Mouse (Mus musculus) mesoderm, embryonic 11.5 days (tissue): Measurements from ENCODE around the gene Ctrc.

ENCODE experiments used
- DNase-seq: peaks from one replicate; pipeline ENCODE4 v3.0.0-alpha.2; 2012; ENCODE audit warnings: low read depth, low spot score

The Ctrc gene

DNA sequence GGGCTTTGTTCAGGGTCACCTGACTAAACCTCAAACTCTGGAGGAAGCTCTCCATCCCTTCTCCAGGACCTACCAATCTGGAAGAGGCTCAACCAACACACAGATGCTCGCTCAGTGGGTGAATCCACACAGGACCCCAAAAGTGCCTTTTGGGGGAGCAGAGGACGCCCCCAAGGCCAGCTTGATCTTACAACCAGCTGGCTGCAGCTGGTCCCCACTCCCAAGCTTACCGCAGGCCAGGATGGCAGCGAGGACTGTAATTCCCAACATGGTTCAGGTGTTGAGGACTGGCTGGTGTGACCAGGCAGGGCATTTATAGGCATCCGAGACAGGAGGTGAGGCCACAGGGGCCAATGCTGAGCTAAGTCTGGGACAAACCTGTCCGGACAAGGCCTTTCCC, at the start of gene Ctrc:
Ctrc (minus strand) TSS at position 361 of the 400 bp plus-strand sequence.
- DNase-seq = no peak

DNA sequence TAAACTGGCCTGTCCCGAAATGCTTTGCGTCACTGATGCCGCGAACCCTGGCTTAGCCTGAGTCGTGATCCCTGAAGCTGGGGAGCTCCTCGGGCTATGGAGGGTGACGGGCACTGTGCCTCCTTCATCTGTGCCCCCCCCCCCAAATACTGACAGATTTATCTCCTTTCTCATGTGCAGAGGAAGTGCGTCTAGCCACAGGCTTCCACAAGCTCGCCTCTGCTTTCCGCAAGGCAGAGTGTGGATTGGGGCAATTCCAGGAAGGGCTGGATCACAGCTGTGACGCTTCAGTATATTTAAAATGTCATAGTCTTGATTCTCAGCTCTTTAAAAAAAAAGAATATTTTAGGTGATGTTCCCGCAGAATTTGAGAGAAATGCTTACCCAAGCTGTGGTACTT, 49.6 kb upstream of the Ctrc start:
- no peak for DNase-seq

DNA sequence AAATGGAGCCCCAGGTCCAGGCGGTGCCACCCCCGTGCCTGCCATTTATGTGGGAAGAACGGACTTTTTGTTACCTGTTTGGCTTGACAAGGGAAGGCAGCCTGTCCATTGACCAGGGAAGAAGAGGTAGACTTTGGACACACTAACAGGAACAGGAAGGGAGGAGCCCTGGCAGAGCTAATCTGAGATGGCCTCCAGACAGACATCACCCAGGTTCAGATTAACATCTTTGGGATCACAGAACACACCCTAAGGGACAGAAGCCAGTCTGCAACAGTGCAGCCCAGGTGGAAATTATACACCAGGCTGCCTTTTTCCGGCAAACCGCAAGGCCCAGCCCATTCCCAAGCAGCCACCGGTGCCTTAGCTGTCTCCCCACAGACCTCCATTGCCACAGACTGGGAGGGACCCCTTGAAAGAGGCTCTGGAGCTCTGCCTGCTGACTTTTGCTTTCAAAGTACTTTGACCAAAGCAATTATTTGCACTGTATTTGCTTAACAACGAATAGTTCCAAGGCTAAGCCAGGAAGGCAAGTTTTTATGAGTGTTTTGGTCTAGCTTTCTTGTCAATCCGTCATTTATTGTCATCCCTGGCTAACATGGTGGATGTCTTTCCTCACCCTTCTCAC, 47.1 kb upstream of the Ctrc start:
- no peak for DNase-seq

DNA sequence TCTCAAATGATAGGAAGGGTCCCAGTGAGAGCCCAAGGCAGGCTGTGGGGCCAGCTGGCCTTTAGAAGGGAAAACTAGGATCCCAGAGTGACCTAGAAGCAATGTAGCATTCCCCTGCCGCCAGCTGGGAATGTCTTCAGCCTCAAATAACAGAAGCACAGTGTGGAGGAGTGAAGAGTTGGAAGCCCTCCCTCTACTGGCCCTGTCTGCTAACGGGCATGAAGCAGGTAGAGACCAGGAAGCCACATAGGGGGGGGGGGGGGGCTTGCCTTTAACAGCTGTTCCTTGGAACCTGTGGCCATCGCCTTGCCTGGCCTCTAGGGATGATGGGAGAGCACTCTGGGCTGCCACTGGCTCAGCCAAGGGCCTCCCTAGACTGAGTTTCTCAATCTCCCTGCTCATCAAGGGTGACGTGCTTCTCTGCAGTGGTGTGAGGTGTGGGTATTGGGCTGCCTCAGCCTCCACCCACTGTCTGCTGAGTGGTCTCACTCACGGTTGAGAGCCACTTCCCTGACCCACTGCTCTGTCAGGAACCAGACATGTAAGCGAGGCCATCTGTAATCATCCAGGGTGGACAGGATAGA, 40.3 kb upstream of the Ctrc start:
- DNase-seq = no peak

DNA sequence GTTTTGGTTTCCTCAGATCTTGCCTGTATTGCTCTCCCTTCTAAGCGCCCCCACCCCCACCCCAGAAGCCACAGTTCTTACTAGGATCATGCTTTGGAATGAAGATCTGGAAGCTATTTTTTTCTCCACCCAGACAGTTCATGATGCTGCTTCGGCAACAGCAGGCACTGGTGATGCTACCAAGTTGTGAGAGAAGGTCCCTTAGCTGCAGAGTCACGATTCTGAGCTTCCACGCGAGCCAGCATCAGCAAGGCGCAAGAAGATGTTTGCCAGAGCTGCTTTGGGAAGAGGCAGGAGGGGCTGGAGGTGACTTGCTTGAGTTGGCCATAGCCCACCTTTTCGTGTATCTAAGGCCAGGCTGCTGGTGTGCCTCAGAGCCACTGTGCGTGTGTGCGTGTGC, 39.3 kb upstream of the Ctrc start:
- no peak for DNase-seq

DNA sequence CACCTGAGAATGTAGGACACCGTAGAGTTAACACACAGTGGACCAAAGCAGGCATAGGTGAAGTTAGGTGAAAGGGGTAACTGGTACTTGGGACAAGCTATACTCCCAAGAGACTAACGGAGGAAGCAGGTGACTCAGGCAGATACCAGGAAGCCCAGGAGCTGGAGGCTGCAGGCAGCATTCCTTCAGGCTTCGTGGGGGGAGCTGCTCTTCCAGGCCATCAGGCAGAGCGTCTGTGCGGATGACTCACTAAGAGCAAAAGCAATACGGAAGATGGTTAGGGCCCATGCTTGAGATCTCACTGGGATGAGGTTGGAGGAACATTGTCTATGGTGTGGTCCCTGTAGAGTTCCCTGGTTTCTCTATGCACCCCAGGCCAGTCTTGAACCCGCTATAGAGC, 36.7 kb upstream of the Ctrc start:
- DNase-seq = no peak

DNA sequence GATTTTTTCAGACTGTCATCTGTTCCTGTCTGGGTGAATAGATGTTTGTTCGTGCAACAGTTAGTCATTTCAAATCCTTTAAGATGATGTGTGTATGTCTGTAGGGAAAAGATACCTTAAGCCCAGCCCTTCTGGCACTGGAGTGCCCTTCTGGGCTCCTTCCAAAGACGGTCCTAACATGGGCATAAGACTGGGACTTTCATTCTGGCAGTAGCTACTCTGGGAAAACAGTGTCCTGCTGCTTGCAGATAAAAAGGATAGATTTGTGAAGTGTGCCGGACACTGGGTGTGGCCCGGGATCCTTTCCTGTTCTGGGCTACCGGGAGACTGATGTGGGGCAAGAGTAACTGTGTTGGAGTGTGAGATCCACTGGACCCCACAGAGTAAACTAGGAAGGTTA, 35.8 kb upstream of the Ctrc start:
- DNase-seq = no peak

DNA sequence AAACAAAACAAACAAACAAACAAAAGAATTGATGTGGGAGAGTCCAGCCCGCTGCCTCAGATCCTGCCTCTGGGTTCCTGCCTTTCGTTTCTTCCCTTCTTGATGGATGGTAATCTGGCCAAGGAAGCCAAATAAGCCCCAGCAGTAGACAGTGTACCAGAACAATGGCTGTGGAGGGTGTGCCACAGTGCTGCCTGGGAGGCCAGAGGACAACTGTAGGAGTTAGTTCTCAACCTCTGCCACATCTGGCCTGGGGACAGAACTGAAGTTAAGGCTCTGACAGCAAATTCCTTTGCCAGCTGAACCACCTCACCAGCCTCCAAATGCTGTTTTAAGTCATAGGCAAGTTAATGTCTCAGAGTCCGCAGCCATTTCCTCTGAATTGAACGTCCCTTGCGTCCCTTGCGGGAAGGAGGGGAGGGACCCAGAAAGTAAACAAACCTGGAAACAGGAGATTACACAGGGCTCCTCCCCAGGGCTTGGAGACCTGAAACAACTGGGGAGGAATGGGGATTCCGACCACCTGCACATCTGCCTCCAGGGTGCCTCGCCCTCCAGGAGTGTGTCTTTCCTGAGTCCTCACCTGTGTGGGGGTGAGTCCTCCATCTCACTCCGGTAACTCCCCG, 35.2 kb upstream of the Ctrc start:
- DNase-seq = no peak

DNA sequence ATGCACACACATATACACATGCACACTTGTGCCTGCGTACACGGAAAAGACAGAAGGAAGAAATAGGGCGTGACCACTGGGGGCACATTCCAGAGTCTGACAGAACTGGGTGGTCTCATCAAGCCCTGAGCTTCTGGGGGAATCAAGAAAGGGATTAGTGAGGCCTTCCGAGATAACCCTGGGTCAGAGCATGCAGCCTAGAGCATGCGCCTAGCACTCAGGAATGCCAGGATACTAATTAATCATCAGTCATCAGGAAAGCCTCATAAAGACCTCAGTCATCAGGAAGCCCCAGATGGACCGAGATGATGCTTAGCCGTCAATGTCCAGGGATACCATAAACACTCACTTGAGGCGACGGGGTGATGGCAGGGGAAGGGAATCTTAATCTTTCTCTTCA, 33.7 kb upstream of the Ctrc start:
- DNase-seq = no peak

DNA sequence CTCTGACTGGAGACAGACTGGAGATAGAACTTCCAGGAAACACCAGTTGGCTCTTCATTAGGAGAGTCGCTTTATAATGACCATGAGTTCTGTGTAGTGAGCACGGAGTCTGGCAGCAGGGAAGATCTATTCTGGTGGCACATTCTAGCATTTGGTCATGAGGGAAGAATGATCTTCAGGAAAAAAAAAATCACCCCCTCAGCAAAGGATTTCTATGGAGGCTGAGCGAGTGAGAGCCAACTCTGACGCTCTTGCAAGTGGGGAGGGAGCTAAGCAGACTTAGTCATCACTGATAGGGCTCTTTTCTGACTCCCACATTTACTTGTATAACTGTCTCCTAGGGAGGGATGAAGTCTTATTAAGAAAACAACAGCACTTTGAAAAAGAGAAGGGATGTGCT, 32.9 kb upstream of the Ctrc start:
- no peak for DNase-seq

DNA sequence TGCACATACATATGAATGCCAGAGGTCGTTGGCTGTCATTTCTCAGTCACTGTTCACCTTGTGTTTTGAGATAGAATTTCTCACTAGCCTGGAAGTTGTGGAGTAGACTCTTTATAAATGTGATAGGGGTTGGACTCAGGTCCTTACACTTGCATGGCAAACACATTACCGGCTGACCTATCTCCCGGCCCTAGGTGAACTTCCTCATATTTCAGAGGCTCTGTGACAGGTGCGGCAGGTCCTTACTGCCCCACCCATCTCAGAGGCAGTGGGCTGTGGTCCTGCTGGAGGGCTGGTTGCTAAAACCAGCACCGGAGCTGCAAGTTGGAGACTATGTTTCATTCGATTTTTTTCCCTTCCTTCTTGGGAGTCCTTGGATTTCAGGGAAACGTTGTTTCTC, 32.5 kb upstream of the Ctrc start:
- no peak for DNase-seq

DNA sequence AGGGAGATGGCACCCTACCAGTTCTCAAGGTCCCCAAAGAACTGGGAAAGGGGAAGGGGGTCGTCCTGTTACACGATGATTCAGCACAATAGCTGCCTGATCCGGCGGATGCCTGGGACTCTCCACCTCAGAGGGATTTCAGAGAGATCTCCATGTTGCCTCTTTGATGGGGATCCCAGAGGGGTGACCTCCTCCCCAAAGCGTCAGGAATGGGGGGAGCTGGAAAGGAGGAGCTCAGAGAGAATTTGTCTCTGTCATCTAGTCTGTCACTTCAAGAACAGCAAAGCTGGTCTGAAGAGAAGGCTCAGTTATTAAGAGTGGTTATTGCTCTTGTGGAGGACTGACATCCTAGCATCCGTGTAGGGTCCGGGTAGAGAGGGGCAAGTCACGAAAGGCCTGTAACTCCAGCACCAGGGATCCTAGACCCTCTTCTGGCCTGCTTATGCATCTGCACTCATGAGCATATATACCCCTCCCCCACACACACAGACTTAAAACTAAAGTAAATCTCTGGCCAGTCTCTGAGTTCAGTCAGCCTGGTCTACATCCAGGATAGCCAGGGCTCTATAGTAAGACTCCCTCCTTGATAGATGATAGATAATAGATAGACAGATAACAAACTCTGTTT, 29.4 kb upstream of the Ctrc start:
- no peak for DNase-seq

DNA sequence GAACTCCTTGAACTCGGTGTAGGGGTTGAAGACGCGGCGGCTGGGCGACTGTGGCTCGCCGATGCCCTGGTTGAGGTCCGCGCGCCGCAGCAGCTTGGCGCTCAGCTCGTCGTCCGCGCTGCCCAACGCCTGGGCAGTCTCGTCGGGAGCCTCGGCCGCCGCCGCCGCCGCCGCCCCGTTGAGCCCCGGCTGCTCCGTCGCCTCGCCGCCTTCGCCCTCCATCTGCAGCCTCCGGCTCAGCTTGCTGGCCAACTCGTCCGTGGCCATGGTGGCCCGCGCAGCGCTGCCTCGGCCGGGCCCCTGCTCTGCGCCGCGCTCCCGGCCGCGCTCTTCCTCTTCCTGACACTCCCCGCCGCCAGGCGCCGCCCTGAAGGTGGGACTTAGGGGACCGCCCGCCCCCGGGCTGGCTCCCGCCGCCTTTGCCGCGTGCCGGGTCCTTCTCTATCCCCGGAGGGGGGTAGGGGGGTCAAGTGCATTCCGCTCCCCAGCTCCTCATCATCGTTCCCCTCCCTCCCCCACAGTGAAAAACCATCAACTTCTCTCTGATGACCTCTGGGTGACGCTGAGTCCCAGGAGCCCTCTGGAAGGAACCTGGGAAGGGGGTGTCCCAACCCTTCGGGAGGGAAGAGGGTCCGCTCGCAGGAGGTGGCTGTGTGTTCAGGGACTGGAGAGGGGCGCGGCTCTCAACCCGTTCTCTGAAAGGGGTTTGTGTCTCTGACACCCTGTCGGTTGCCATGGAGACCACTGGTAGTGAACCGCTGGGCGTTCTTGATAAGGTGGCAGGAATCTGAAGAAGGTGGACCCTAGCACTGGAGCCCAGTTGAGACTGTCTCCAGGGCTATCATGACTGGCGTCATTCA, 28.7 kb upstream of the Ctrc start, which contains the start of gene Efhd2:
Efhd2 (minus strand) TSS at position 320 of the 860 bp plus-strand sequence.
- DNase-seq = peak; percentile 83

DNA sequence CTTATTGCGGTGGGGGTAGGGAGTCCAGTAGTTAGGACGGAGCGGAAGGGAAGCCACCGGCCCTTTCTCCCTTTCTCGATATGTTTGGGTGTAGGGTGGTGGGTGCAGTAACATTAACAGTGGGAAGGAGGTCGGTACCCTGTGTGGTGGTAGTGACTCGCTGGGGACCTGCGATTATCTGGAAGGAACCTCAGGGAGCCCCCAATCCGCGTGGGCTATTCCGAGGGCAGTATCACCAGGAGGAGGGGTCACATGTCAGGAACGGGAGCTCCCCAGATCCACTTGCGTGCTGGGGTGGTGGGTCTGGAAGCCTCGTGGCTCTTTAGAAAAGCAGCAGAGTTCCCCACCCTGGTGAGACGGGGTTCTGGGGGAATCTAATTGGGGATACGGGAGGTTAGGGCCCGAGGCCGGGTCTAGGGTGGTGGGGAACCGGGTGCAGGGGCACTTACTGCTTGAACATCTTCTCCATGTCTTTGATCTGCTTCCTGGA, 28.0 kb upstream of the Ctrc start:
- DNase-seq = no peak

DNA sequence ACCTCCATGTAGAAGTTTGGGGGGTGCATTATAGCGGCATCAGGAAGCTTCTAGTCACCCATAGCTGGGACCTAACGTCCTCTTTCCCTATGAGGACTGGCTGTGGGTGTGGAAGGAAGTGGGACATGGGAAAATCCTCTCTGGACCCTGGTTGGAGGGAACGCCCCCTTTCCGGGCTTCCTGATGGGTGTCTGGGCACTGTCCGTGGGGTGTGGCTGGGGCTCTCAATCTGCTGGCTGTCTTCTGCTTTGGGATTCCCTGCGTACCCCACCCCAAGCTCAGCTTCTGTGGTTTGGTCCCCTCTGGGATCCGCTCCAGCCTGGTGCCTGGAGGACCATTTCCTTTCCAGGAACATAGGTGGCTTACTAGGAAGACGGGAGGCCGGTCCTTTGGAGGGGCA, 26.8 kb upstream of the Ctrc start:
- DNase-seq = no peak

DNA sequence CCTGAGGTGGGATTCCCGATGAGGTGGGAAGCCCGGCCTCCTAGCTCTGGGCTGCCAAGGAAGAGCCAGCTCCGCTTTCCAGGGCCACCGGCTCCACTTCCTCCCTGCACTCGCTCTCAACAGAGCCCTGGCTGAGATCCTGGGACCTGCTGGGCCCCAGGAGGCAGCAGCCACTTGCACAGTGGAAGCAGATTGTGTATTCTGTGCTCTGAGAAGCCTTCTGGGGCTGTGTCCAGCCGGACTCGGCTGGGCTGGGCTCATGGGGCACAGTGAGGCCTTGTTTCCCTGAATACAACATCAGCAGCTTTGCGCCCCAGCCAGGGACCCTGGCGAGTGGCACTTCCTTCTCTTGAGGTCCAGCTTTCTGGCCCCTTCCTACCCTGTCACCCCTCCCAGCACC, 25.8 kb upstream of the Ctrc start:
- no peak for DNase-seq

DNA sequence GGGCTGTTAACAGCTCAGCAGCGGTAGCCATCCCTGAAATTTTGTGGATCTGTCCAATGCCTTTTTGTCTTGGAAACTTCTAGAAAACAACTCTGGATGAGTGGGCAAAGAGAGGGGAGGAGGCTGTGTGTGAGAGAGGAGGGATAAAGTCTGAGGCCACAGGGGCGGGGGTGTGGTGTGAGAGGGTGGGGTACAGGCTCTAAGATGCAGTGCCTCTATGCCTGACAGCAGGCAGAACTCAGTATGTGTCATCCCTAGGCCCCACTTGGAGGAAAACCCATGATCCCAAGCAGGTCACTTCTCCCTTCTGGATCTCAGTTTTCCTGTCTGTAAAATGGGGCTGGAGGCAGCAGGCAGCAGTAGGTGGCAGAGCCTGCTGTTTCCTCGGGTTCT, 25.2 kb upstream of the Ctrc start:
- no peak for DNase-seq

DNA sequence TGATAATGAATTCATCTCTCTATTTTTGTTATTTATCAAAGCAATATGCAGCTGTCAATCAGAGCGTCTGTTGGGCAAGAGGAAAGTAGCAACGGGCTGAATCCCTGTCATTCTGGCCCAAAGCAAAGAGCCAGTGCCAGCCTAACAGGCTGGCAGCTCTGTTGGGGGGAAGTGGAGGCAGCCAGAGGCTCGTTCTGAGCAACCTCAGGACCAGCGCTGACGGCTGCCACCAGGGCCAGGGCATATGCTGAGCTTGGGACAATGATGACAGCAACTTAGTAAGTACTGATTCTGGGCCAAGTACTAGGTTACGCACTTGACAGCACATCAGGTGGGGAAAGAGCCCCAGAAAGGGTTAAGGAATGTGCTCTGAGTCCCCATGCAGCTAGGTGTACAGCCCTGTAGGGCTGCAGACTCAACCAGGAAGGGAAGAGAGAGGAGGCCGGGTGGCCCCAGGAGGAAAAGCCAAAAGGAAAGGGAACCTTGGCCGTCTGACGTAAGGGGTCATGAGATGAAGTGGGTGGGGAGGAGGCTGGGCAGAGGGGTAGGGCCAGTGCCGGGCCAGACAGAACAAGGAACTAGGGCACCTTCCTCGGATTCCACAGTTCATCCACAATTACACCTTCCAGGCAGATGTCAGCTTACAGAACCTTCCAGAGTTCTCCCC, 24.6 kb upstream of the Ctrc start:
- DNase-seq = no peak

DNA sequence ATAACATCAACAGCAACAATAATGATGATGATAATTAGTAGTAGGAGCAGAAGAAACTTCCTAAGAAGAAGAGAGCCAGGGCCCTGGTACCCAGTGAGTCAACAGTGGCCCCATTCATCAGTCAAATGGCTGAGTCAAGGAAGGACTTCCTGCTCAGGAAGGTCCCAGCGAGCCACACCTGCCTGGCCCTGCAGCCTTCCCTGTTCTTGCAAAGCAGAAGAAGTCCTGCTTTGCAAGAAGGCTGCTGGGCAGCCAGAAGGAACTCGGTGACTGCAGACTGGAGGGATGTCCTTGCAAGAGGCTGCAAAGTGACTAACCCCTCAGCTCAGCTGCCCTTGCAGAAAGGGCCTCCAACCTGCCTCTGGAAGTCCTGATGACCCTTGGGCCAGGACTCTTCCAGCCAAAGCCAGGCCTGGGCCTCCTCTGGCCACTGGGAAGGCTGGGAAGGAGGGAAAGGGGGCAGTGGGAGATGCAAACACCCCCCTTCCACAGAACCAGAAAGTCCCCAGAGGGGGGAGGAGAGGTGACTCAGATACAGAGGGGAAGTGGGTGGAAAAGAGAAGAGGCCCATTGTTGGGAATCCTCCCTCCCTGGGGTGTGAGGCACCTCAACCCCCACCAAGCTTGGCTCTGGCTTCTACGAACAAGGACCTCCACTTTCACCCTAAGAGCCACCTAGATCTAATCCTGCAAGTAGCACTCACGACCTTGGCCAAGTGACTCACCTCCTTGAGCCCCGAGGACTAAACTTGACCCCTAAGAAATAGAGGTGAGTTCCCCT, 23.5 kb upstream of the Ctrc start:
- DNase-seq = no peak

DNA sequence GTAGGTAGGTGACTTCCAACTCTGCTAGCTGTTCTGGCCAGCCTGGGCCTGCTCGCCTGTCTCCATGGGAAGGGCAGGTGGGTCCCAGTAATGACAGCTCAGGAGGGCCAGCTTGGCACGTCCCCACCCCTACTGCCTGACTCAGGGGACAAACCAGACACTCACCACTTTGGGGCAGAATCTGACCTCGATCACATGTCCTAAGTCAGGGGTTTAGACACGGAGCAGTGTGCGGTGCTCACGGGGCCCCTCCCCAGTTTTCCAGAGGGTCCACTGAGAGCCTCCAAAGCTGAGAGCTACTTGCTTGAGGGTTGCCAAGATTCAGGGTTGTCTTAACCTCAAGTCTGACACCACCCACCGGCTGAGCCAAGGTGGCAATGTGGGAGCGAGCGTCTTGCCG, 21.9 kb upstream of the Ctrc start:
- no peak for DNase-seq

DNA sequence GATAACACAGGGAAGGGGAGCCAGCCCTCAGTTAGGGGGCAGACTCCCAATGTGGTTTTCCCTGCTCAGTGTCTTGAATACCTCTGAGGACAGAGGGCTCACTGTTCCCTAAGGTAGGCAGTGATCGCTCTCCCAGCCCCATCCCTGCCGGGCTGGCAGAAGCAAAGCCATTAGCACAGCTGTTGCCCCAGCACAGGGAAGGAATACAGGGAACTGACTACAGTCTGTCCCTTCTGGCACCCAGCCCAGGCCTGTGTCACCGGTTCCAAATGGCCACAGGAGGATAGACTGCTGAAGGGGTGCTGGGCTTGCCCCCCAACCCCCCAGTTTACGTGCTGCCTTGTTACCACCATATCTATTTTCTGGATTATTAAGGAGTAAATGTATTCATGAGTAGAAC, 21.3 kb upstream of the Ctrc start:
- no peak for DNase-seq
